Mouse (Mus musculus): ENCODE measurements around the gene Plagl2.
"Not testable (repeated sequence)": the region's sequence is repeated elsewhere in the genome, so short reads cannot be mapped to it uniquely, and the experiment has no call there.

The Plagl2 gene

GRCm38 (mm10) chr2:153241250-153242014, at the start of gene Plagl2, which contains the start of gene Pofut1:
TSS of gene Plagl2 (minus strand) at chr2:153241426.
TSS of gene Pofut1 (plus strand) at chr2:153241533.
- peak; percentile 82 for DNase-seq (ENCODE audit: low read depth, low spot score)

- no peak for DNase-seq (ENCODE audit: low read depth, low spot score)
Observed at GRCm38 (mm10) chr2:153287835-153288234, 46.6 kb upstream of the Plagl2 start.

DNA sequence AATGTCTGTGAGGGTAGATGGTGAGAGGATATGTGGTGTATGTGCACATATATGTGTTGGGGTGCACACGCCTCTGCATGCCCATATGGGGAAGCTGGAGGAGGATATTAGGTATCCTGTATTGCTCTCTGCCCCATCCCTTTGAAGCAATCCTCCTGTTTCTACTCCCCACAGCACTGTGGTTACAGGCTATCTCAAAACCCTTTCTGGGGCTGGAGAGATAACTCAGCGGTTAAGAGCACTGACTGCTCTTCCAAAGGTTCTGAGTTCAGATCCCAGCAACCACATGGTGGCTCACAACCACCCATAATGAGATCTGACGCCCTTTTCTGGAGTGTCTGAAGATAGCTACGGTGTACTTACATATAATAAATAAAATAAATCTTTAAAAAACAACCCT, 45.3 kb upstream of the Plagl2 start:
- no peak for DNase-seq (ENCODE audit: low read depth, low spot score)

GRCm38 (mm10) chr2:153283919-153284318, 42.7 kb upstream of the Plagl2 start:
- DNase-seq (ENCODE audit: low read depth, low spot score), result no peak

DNA sequence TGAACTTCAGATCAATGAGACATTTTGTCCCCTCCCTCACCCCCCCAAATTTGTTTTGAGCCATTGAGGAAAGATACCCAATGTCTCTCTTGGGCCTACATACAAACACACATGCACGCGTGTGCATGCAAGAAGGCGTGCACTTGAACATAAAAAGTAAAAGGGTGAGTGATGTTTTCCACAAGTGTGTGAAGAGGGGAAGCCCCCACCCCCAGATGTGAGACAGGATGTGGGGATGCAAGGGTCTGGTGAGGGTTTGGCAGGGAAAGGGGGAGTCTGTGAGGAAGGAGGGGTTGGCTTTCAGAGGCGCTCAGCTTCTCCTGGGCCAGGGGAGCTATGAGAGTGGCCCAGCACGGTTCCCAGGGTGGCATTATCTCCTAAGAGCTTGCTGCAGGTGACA, 37.1 kb upstream of the Plagl2 start:
- no peak for DNase-seq (ENCODE audit: low read depth, low spot score)

DNA sequence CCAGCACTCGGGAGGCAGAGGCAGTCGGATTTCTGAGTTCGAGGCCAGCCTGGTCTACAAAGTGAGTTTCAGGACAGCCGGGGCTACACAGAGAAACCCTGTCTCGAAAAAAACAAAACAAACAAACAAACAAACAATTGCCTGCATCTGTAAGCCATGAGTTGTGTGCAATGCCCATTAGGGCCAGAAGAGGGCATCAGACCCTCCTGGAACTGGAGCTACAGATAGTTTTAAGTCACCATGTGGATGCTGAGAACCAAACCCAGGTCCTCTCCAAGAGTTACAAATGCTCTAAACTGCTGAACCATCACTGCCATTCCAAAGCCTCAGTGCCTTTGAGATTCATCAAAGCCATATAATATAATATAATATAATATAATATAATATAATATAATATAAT, 35.6 kb upstream of the Plagl2 start:
- not testable (repeated sequence) for DNase-seq (ENCODE audit: low read depth, low spot score)

- DNase-seq (ENCODE audit: low read depth, low spot score), result no peak
Observed at GRCm38 (mm10) chr2:153276440-153276839, 35.2 kb upstream of the Plagl2 start.

- DNase-seq (ENCODE audit: low read depth, low spot score), result not testable (repeated sequence)
Observed at GRCm38 (mm10) chr2:153275577-153275976, 34.4 kb upstream of the Plagl2 start.

- no peak for DNase-seq (ENCODE audit: low read depth, low spot score)
Observed at GRCm38 (mm10) chr2:153274919-153275247, 33.7 kb upstream of the Plagl2 start.

DNA sequence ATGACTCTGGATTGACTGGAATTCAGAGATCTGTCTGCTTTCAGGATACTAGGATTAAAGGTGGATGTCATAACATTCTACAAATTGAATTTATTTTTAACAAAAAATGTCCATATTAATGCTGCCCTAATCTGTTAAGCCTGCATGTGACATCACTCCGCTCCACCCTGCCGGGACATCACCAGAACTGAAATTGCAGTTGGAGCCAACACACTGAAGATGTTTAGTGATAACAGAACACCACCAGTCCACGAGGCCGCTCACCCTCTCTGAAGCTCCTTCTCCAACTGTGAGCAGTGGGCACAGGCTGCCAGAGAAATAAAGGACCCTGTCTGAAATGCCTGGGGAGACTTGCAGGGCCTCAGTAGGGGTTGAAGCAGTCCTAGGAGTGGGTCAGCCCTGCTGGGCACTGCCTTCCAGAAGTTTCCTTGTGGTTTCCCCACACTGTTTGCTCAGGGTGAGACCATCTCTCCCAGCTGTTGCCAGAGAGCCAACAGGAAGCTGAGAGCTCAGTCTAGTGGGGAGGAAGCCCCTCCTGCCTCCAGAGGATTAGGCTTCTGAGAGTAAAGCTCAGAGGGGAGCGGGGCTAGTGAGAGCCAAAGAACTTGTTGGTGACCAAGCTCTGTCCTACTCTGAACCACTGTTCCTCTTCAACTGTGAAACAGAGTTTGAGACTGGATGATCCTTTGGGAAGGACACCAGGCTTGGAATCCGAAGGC, 33.1 kb upstream of the Plagl2 start:
- not testable (repeated sequence) for DNase-seq (ENCODE audit: low read depth, low spot score)

GRCm38 (mm10) chr2:153270231-153270915, 29.1 kb upstream of the Plagl2 start:
- not testable (repeated sequence) for DNase-seq (ENCODE audit: low read depth, low spot score)

GRCm38 (mm10) chr2:153267331-153267730, 26.1 kb upstream of the Plagl2 start:
- no peak for DNase-seq (ENCODE audit: low read depth, low spot score)

DNA sequence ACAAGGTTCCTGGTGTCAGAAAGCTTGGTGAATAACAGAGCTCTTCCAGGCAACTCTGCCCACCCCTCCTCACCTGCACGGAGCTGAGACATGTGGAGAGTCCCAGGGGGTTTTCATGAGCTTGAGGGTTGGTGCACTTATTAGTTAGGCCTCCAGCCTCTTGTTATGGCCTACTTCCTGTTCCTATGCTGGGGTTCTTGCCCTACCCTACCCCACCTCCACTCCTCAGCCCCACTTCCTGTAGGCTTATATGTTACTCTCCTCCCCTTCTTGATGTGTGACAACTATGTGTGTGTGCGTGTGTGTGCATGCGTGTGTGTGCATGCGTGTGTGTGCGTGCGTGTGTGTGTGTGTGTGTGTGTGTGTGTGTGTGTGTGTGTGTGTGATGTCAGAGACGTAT, 21.8 kb upstream of the Plagl2 start:
- DNase-seq (ENCODE audit: low read depth, low spot score), result no peak

- no peak for DNase-seq (ENCODE audit: low read depth, low spot score)
Observed at GRCm38 (mm10) chr2:153259864-153260674, 18.8 kb upstream of the Plagl2 start.

DNA sequence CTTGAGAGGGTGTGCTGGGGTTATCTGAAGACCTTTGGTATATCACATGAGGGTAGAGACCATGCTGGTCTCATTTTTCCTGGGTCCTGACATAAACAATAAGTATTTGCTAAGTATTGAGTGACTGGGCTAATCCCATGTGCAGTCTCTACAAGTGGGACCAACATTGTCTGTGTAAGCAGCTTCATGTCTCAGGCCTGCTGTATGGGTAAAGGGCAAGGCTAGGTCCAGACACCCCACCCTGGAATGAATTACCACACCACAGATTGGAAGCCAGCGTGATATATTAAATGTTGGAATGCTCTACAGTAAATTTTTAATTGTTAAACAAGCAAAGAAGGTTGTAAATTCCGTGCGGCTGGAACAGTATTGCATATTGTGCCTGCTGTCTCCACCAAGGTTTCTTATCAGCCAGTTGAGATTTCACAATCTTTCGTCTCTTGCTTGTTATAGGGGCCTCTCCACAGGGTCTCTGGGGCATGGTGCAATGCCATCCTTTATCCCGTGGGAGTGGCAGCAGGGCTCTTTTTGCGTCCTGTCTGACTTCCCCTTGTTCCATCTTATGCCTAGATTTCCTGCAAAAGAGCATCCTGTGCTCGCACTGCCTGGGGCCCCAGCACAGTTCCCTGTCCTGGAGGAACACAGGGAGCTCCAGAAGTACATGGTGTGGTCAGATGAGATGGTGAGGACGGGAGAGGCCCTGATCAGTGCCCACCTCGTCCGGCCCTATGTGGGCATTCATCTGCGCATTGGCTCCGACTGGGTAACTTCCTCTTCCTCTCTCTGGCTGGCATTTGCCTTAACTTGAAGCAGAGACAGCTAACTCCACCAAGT, 18.0 kb upstream of the Plagl2 start:
- no peak for DNase-seq (ENCODE audit: low read depth, low spot score)

DNA sequence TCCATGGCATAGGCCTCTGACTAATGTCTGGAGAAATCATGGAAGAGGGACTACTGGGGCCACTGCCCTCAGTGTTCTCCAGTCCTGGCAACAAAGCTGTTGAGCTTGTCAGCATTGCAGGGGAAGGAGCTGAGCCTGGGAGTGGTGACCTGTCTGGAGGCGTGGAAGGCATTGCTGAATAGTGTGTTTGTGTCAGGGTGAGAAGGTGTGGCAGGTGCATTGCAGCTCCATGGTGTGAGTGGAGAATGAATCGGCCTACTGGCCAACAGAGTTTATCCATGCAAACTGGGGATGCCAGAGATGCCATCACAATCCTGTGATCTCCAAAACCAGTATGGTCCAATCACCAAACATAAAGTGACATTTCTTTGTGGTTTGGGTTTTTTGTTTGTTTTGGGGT, 15.4 kb upstream of the Plagl2 start:
- DNase-seq (ENCODE audit: low read depth, low spot score), result no peak

GRCm38 (mm10) chr2:153249751-153250150, 8.5 kb upstream of the Plagl2 start:
- no peak for DNase-seq (ENCODE audit: low read depth, low spot score)

DNA sequence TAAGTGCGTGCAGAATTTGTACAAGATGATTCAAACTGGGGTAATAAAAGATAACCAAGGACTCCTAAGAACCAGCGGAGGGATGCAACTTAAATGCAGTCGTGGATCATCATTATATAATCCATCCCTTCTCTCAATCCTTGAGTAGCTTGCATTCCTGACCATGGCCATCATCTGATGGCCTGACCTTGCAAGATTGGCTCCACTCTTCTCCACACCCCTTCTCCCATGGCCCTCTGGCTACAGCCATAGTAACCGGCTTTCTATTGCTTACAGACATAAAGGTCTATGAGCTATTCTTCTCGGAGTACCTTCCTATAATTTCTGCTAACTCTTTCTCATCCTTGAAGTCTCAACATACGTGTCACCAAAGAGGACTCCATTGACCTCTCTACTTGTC, 930 bp upstream of the Plagl2 start:
- DNase-seq (ENCODE audit: low read depth, low spot score), result no peak

DNA sequence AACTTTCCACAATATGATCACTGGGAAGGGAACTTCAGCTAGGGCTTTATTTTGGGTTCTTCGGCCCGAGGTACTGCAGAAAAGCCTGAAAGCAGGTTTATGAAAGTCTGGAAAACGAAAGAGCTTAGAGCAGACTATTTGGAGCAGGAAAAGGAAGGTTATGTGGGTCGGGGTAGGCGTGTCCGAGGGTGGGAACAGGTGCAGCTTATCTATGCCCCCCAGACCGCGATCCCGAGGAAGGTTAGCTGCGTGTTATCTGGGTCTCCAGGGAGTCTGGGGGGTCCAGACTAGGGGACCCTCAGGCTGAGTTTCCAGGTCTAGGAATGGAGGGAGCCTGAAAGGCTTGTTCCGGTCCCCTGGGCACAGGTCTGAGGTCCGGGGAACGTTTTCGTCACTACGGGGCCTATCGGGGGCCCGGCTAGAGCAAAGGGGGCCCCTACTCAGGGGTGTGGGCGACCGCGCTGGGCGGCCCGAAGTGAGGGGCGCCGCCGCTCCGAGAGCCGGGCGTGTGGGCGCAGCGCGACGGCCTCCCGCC, 458 bp downstream of the Plagl2 start:
- no peak for DNase-seq (ENCODE audit: low read depth, low spot score)

DNA sequence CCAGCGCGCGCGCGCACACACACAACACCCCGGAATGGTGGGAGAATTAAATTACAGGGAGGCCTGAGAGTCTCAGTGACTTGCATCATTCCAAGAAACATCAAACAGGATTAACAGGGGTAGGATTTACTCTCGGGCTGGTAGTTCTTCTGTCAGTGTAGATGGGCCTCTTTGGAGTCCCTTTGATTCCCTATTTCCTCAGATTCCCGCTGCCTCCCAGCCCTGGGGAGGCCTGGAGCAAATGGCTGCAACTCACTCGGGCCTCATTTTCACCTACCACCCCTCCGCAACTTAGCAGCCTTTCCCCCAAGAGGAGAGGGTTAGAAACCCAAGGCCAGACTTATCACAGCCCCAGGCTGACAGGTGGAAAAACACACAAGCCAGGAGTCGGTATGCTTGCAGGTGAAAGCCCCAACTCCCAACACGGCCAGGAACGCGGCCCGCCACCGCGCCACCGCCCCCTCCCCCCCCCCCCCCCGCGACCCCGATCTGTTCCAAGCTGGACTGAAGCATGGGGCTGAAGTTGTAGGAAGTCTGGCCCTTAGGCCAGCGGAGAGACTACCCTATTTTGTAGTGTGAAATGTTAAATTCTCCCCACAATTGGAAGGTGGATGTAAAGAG, 1.3 kb downstream of the Plagl2 start:
- DNase-seq (ENCODE audit: low read depth, low spot score), result no peak

Measured in telencephalon, adult 2 months (tissue).